Comparison of ENCODE assay signal across 8 mouse cellular contexts in the genomic region with DNA sequence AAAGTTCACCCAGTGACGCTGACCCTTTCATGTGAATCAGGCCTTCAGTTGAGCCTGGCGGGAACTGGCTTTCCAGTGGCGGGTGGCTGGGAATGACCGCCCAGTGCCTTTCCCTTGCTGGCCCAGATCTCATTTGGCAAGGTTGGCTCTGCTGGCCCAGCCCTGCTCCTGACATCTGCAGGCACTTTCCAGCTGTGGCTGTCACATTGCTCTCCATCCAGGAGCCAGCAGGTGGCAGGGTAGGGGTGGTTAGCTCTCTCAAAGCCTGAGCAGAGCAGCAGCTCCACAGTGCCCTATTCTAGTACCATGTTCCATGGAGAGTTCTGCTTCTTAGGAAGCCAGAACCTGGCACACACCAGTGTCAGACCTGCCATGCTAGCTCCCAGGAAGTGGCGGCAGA. TPM values are rescaled to one million over a fixed set of nuclear protein-coding genes. Genes with fewer than 3 reads are reported as not detected.
DNase-seq lines count a peak whose midpoint lies in the region; ATAC-seq and TF ChIP-seq lines count a peak whose summit lies in the region.

No protein-coding gene starts in this region.

- TF ChIP-seq CTCF in C2C12 (IDR thresholded peaks at IDR 0.05; ENCODE audit: control insufficient read depth, insufficient read depth, insufficient read length), result peak; percentile 39

- DNase-seq in adrenal gland, postnatal 36 days, result peak; percentile 90 to 91
- peak; percentile 85 for DNase-seq in fibroblast of lung, adult 2 months (ENCODE audit: low read depth)
- DNase-seq in kidney, postnatal 25 days, result peak; percentile 86 to 93
- peak; percentile 61 to 64 for DNase-seq in thymus, adult 18-20 months

- peaks cover 71% of the 10 kb centered on the region for H3K79me3 ChIP-seq in C2C12 (ENCODE audit: low read depth)

- no peaks in the 10 kb centered on the region for H3K36me3 ChIP-seq in C2C12 (ENCODE audit: control insufficient read depth, insufficient read depth)
- no peaks in the 10 kb centered on the region for H3K36me3 ChIP-seq in heart, embryonic 16.5 days (ENCODE audit: control insufficient read depth, insufficient read depth)
- H3K36me3 ChIP-seq in liver, embryonic 16.5 days (ENCODE audit: control insufficient read depth, insufficient read depth), result no peaks in the 10 kb centered on the region
- no peaks in the 10 kb centered on the region for H3K36me3 ChIP-seq in neural tube, embryonic 13.5 days

- peak overlapping the region; percentile 31 for H3ac ChIP-seq in C2C12 (ENCODE audit: control insufficient read depth, insufficient read length, low read depth)

- H3K27me3 ChIP-seq in C2C12 (ENCODE audit: control insufficient read depth, insufficient read depth, insufficient read length), result no peaks in the 10 kb centered on the region
- no peaks in the 10 kb centered on the region for H3K27me3 ChIP-seq in heart, embryonic 16.5 days (ENCODE audit: control insufficient read depth, insufficient read depth, low read length)
- H3K27me3 ChIP-seq in liver, embryonic 16.5 days (ENCODE audit: control insufficient read depth, insufficient read depth, low read depth, low read length), result no peaks in the 10 kb centered on the region
- H3K27me3 ChIP-seq in neural tube, embryonic 13.5 days, result no peaks in the 10 kb centered on the region

- H3K9me3 ChIP-seq in heart, embryonic 16.5 days (replicated peaks; ENCODE audit: control insufficient read depth, low read length), result no peaks in the 10 kb centered on the region
- H3K9me3 ChIP-seq in liver, embryonic 16.5 days (replicated peaks; ENCODE audit: control insufficient read depth, low read length), result no peaks in the 10 kb centered on the region
- H3K9me3 ChIP-seq in neural tube, embryonic 13.5 days, result no peaks in the 10 kb centered on the region

- peak; percentile 50; the same call in 1 of the 2 replicates for ATAC-seq in heart, embryonic 16.5 days (replicated peaks; ENCODE audit: extremely low read depth, insufficient read depth, low FRiP score)
- ATAC-seq in liver, embryonic 16.5 days (ENCODE audit: low read depth), result no peak
- ATAC-seq in neural tube, embryonic 13.5 days (ENCODE audit: low read depth), result no peak

- H3K27ac ChIP-seq in heart, embryonic 16.5 days (ENCODE audit: low read length), result peak overlapping the region; percentile 71
- H3K27ac ChIP-seq in liver, embryonic 16.5 days (ENCODE audit: low read length), result no peak overlapping the region
- H3K27ac ChIP-seq in neural tube, embryonic 13.5 days (replicated peaks), result 0 out of 2 replicates have a peak overlapping the region, but pooled peaks have one; percentile 49

- peak overlapping the region; percentile 86; the same call in 1 of the 2 replicates for H3K4me2 ChIP-seq in heart, embryonic 16.5 days (ENCODE audit: low read depth, low read length)
- H3K4me2 ChIP-seq in liver, embryonic 16.5 days (ENCODE audit: low read depth, low read length), result 0 out of 2 replicates have a peak overlapping the region, but pooled peaks have one; percentile 76
- peak overlapping the region; percentile 99; the same call in 1 of the 2 replicates for H3K4me2 ChIP-seq in neural tube, embryonic 13.5 days

- 26% methylated on average over 5 of the region's 5 CpGs for whole genome bisulfite sequencing in heart, embryonic 16.5 days
- 49% methylated on average over 5 of the region's 5 CpGs for WGBS in liver, embryonic 16.5 days (ENCODE audit: insufficient replicate concordance)
- WGBS in neural tube, embryonic 13.5 days, result 57% methylated on average over 5 of the region's 5 CpGs

- no peak overlapping the region for H3K4me3 ChIP-seq in C2C12 (ENCODE audit: insufficient read depth, poor library complexity, severe bottlenecking)
- 0 out of 2 replicates have a peak overlapping the region, but pooled peaks have one; percentile 2 for H3K4me3 ChIP-seq in heart, embryonic 16.5 days (ENCODE audit: low read length)
- no peak overlapping the region for H3K4me3 ChIP-seq in liver, embryonic 16.5 days (ENCODE audit: low read depth, low read length)
- no peak overlapping the region for H3K4me3 ChIP-seq in neural tube, embryonic 13.5 days

- H3K4me1 ChIP-seq in heart, embryonic 16.5 days (ENCODE audit: control insufficient read depth, insufficient read depth, low read length), result peaks cover 66% of the 10 kb centered on the region
- H3K4me1 ChIP-seq in liver, embryonic 16.5 days (ENCODE audit: control insufficient read depth, low read depth, low read length), result peaks cover 49% of the 10 kb centered on the region
- H3K4me1 ChIP-seq in neural tube, embryonic 13.5 days (replicated peaks), result peaks cover 67% of the 10 kb centered on the region

- H3K79me2 ChIP-seq in C2C12 (ENCODE audit: control insufficient read depth, insufficient read depth), result peaks cover 77% of the 10 kb centered on the region

- H3K9ac ChIP-seq in heart, embryonic 16.5 days (ENCODE audit: low read length), result peak overlapping the region; percentile 55
- H3K9ac ChIP-seq in liver, embryonic 16.5 days (ENCODE audit: low read depth, low read length), result no peak overlapping the region
- H3K9ac ChIP-seq in neural tube, embryonic 13.5 days, result peak overlapping the region; percentile 22; the same call in 1 of the 2 replicates

TF ChIP-seq in C2C12, 6 proteins besides CTCF, POLR2A, EP300 and RAD21:
- TF ChIP-seq MAX (IDR thresholded peaks at IDR 0.05) (peak; percentile 71), MYOG (IDR thresholded peaks at IDR 0.05; ENCODE audit: control insufficient read depth, extremely low read depth, insufficient read length) (no peak), MYOD1 (IDR thresholded peaks at IDR 0.05; ENCODE audit: control insufficient read depth, insufficient read length, low read depth) (peak; percentile 21)
TF ChIP-seq in C2C12: peak in this region for 2.

RNA-seq across cellular contexts. Expression of gene Dot1l, which starts 2.7 kb away (rescaled TPM):
- polyA plus RNA-seq in C2C12 (2012; fragmentation: generic; extraction: Trizol), result 19.1 TPM
- 10 to 100 TPM; 53.2 to 64.6 TPM for total RNA-seq in adrenal gland, postnatal 36 days (2021)
- polyA plus RNA-seq in heart, embryonic 16.5 days (2015; fragmentation: Nextera tagmentation; extraction: Ambion mirVana), result 18.8 and 19.2 TPM in 2 replicates
- polyA plus RNA-seq in liver, embryonic 16.5 days (2015; fragmentation: Nextera tagmentation; extraction: Ambion mirVana), result 6.0 and 7.5 TPM in 2 replicates
- polyA plus RNA-seq in neural tube, embryonic 13.5 days (2015; fragmentation: Nextera tagmentation; extraction: Ambion mirVana), result 16.4 and 19.5 TPM in 2 replicates

RNA-seq across cellular contexts. Expression of gene Ap3d1, which starts 15.7 kb away (rescaled TPM):
- polyA plus RNA-seq in C2C12 (2012; fragmentation: generic; extraction: Trizol), result 51.3 TPM
- total RNA-seq in adrenal gland, postnatal 36 days (2021), result 10 to 100 TPM; 80.3 to 99.6 TPM
- polyA plus RNA-seq in heart, embryonic 16.5 days (2015; fragmentation: Nextera tagmentation; extraction: Ambion mirVana), result 45.7 and 49.5 TPM in 2 replicates
- 20.9 and 21.2 TPM in 2 replicates for polyA plus RNA-seq in liver, embryonic 16.5 days (2015; fragmentation: Nextera tagmentation; extraction: Ambion mirVana)
- polyA plus RNA-seq in neural tube, embryonic 13.5 days (2015; fragmentation: Nextera tagmentation; extraction: Ambion mirVana), result 106 and 114 TPM in 2 replicates

RNA-seq across cellular contexts. Expression of gene Sf3a2, which starts 40.3 kb away (rescaled TPM):
- polyA plus RNA-seq in C2C12 (2012; fragmentation: generic; extraction: Trizol), result 106 TPM
- total RNA-seq in adrenal gland, postnatal 36 days (2021), result 10 to 100 TPM; 51.4 to 55.6 TPM
- 42.3 and 47.7 TPM in 2 replicates for polyA plus RNA-seq in heart, embryonic 16.5 days (2015; fragmentation: Nextera tagmentation; extraction: Ambion mirVana)
- 23.4 and 30.1 TPM in 2 replicates for polyA plus RNA-seq in liver, embryonic 16.5 days (2015; fragmentation: Nextera tagmentation; extraction: Ambion mirVana)
- 67.5 and 71.0 TPM in 2 replicates for polyA plus RNA-seq in neural tube, embryonic 13.5 days (2015; fragmentation: Nextera tagmentation; extraction: Ambion mirVana)

RNA-seq across cellular contexts. Expression of gene Plekhj1, which starts 40.7 kb away (rescaled TPM):
- 74.8 TPM for polyA plus RNA-seq in C2C12 (2012; fragmentation: generic; extraction: Trizol)
- 10 to 100 TPM; 84.6 to 86.8 TPM for total RNA-seq in adrenal gland, postnatal 36 days (2021)
- polyA plus RNA-seq in heart, embryonic 16.5 days (2015; fragmentation: Nextera tagmentation; extraction: Ambion mirVana), result 79.4 and 83.3 TPM in 2 replicates
- polyA plus RNA-seq in liver, embryonic 16.5 days (2015; fragmentation: Nextera tagmentation; extraction: Ambion mirVana), result 61.4 and 64.7 TPM in 2 replicates
- 128 and 137 TPM in 2 replicates for polyA plus RNA-seq in neural tube, embryonic 13.5 days (2015; fragmentation: Nextera tagmentation; extraction: Ambion mirVana)

RNA-seq across cellular contexts. Expression of gene Amh, which starts 47.3 kb away (rescaled TPM):
- polyA plus RNA-seq in C2C12 (2012; fragmentation: generic; extraction: Trizol), result 0.87 TPM
- total RNA-seq in adrenal gland, postnatal 36 days (2021), result under 1 TPM; 0.40 to 0.83 TPM
- polyA plus RNA-seq in heart, embryonic 16.5 days (2015; fragmentation: Nextera tagmentation; extraction: Ambion mirVana), result 0.13 and 0.29 TPM in 2 replicates
- polyA plus RNA-seq in liver, embryonic 16.5 days (2015; fragmentation: Nextera tagmentation; extraction: Ambion mirVana), result 0.08 TPM in 1 of 2 replicates, not detected in the other
- 0.11 TPM in 1 of 2 replicates, not detected in the other for polyA plus RNA-seq in neural tube, embryonic 13.5 days (2015; fragmentation: Nextera tagmentation; extraction: Ambion mirVana)
